Mouse (Mus musculus) liver, embryonic 11.5 days (tissue): Measurements from ENCODE around the gene Dop1a. TPM values are rescaled to one million over a fixed set of nuclear protein-coding genes. Genes with fewer than 3 reads are reported as not detected.
"Not testable (repeated sequence)": the region's sequence is repeated elsewhere in the genome, so short reads cannot be mapped to it uniquely, and the experiment has no call there.

Experiments
- ATAC-seq: fragments of 200-750 bp; cut with Nextera tagmentation; replicated peaks from 2 replicates; pipeline ENCODE4 v1.8.0; 2017; ENCODE audit warnings: moderate number of reproducible peaks, mild to moderate bottlenecking, moderate TSS enrichment, moderate library complexity; ENCODE audit not compliant: low FRiP score
- DNase-seq: peaks from one replicate; pipeline ENCODE4 v3.0.0-alpha.2; 2017; ENCODE audit warnings: low spot score
- H3K27ac ChIP-seq: fragments of 300-500 bp; sonication (generic); 2 replicates; pipeline ENCODE4 v1.5.1; 2014; ENCODE audit warnings: mild to moderate bottlenecking, low read depth, low read length, control low read depth
- H3K27me3 ChIP-seq: fragments of 300-500 bp; sonication (generic); replicated peaks from 2 replicates; pipeline ENCODE4 v1.6.1; 2014; ENCODE audit warnings: low read length, mixed read lengths; ENCODE audit not compliant: control insufficient read depth, insufficient read depth
- H3K36me3 ChIP-seq: fragments of 300-500 bp; sonication (generic); 2 replicates; pipeline ENCODE4 v1.6.1; 2014; ENCODE audit warnings: mild to moderate bottlenecking, low read length, moderate library complexity, mixed read lengths; ENCODE audit not compliant: control insufficient read depth, insufficient read depth
- H3K4me1 ChIP-seq: fragments of 300-500 bp; sonication (generic); replicated peaks from 2 replicates; pipeline ENCODE4 v1.6.1; 2014; ENCODE audit warnings: low read length, mixed read lengths; ENCODE audit not compliant: control insufficient read depth, insufficient read depth
- H3K4me2 ChIP-seq: fragments of 300-500 bp; sonication (generic); 2 replicates; pipeline ENCODE4 v1.6.1; 2014; ENCODE audit warnings: mild to moderate bottlenecking, control low read depth, moderate library complexity
- H3K4me3 ChIP-seq: fragments of 300-500 bp; sonication (generic); 2 replicates; pipeline ENCODE4 v1.5.1; 2014; ENCODE audit warnings: low read depth, low read length, control low read depth
- H3K9ac ChIP-seq: fragments of 300-500 bp; sonication (generic); 2 replicates; pipeline ENCODE4 v1.6.1; 2014; ENCODE audit warnings: low read depth, low read length, control low read depth
- H3K9me3 ChIP-seq: fragments of 300-500 bp; sonication (generic); 2 replicates; pipeline ENCODE4 v1.6.1; 2016; ENCODE audit warnings: low read length, inconsistent platforms, mixed read lengths; ENCODE audit not compliant: control insufficient read depth
- WGBS: fragments of 180-500 bp; shearing (Covaris S2); extraction: QIAGEN DNeasy Blood & Tissue Kit; methylation state at CpG from one replicate; pipeline ENCODE4 v1.1.7; 2014; 5-methylcytosine and 5-hydroxymethylcytosine counted together
- polyA plus RNA-seq: library from polyadenylated mRNA; unstranded; fragments of >200 nt; fragmentation: Nextera tagmentation; extraction: Ambion mirVana; gene quantifications from 2 replicates; pipeline ENCODE4 v1.2.1, GENCODE M21; 2014

The Dop1a gene
- polyA plus RNA-seq, 1 experiment from 2014 or later: 12.2 TPM

DNA sequence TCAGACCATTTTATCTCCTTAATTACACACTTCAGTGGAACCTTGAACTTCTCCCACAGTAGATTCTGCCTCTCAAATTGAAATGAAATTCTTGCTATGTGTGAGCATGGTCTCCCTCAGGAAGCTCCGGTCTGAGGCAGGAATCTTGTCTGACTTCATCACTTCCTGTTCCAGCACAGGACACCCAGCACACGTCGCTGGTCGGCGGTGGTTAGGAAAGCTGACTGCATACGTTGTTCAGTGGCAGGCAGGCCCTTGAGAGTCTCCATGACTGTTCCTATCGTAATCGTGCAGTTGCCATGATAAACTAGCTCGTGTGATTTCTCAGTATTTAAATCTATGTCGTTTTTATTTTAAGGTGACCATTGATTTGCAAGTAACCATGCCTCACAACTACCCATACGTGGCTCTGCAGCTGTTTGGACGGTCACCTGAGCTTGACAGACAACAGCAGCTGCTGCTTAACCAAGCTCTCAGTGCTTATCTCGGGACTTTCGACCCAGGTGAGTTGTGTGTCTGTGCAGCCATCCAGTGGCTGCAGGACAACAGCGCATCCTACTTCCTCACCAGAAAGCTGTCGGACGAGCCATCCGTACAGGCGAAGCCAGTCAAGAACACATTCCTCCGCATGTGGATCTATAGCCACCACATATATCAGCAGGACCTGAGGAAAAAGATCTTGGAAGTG is 106.8 kb downstream of the Dop1a start:
- DNase-seq: no peak
- ATAC-seq: no peak
- H3K36me3 ChIP-seq: no peaks in the 10 kb centered on the region
- H3K4me2 ChIP-seq: no peak overlapping the region; the same call in 1 of the 2 replicates
- 60% methylated on average over 20 of the region's 20 CpGs for WGBS
- no peak overlapping the region for H3K9ac ChIP-seq
- H3K4me1 ChIP-seq: peaks cover 3% of the 10 kb centered on the region; the same call in 1 of the 2 replicates
- no peaks in the 10 kb centered on the region for H3K27me3 ChIP-seq
- H3K9me3 ChIP-seq: no peaks in the 10 kb centered on the region
- no peak overlapping the region for H3K4me3 ChIP-seq
- H3K27ac ChIP-seq: no peak overlapping the region

DNA sequence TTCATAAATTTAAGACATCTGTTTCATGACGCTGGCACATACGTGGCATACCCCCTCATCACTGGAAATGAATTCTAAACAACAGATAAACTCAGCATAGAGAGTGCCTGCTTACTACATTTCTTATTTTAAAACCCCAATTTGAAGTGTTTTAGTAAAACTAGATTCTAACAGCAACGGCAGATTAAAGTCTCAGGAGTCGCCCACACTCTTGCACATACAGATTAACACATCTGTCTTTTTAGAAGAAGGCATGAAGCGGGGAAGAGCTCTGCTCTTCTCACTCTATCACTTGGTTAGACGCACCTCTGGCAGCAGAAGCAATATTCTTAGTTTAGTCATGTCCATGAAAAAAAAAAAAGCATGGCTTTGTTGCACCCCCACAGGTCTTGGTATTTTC is 108.2 kb downstream of the Dop1a start:
- H3K4me2 ChIP-seq: no peak overlapping the region
- no peak overlapping the region for H3K9ac ChIP-seq
- no peaks in the 10 kb centered on the region for H3K9me3 ChIP-seq
- H3K36me3 ChIP-seq: no peaks in the 10 kb centered on the region
- ATAC-seq (no peak), DNase-seq (no peak)
- WGBS: 83% methylated on average over 6 of the region's 6 CpGs
- H3K4me1 ChIP-seq: peaks cover 3% of the 10 kb centered on the region; the same call in 1 of the 2 replicates
- no peak overlapping the region for H3K27ac ChIP-seq
- no peaks in the 10 kb centered on the region for H3K27me3 ChIP-seq
- no peak overlapping the region for H3K4me3 ChIP-seq

DNA sequence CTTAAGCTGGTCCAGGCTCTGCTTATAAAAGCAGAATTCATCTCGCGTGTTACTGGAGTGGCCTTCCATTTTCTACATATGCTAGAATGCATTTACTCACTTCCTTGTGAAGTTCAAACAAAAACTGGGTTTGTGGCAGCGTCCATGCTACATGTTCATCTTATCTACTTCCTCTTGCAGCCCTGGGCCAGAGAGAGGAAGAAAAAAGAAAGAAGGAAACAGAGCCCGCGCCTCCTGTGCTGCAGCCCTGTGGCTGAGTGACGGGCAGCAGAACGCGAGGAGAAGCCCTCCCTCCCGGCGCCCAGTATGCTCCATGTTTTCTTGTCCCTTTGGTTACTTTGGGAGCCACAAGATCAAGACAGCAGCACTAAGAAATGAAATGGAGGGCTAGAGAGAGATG is 112.7 kb downstream of the Dop1a start:
- Histone ChIP-seq H3K9ac (no peak overlapping the region), H3K36me3 (no peaks in the 10 kb centered on the region), H3K4me3 (no peak overlapping the region), H3K4me2 (peak overlapping the region; percentile 37; the same call in 1 of the 2 replicates), H3K27ac (no peak overlapping the region), H3K9me3 (no peaks in the 10 kb centered on the region), H3K4me1 (no peaks in the 10 kb centered on the region; the same call in 1 of the 2 replicates), H3K27me3 (no peaks in the 10 kb centered on the region)
- 46% methylated on average over 10 of the region's 10 CpGs for WGBS
- DNase-seq (no peak), ATAC-seq (0 out of 2 replicates have a peak, but pooled peaks have one; percentile 26)

DNA sequence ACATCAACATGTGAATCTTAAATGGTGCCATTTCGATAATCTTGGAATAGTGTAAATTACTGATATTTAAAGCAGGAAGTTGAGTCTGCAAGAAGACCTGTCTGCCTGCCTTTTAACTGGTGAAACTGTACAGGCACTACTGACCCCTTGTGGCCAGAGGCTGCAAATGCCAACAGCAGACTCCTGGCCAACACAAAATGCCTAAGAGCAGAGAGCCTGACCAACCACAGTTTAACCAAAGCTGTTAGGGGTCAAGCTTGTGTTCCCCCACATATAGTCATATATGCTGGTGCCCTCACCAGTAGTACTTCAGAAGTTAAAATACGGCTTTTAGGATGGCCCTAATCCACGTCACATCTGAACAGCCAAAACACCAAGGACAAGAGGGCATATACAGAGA is 116.8 kb downstream of the Dop1a start:
- Histone ChIP-seq H3K9me3 (no peaks in the 10 kb centered on the region), H3K9ac (no peak overlapping the region)
- ATAC-seq: peak; percentile 51; the same call in 1 of the 2 replicates

DNA sequence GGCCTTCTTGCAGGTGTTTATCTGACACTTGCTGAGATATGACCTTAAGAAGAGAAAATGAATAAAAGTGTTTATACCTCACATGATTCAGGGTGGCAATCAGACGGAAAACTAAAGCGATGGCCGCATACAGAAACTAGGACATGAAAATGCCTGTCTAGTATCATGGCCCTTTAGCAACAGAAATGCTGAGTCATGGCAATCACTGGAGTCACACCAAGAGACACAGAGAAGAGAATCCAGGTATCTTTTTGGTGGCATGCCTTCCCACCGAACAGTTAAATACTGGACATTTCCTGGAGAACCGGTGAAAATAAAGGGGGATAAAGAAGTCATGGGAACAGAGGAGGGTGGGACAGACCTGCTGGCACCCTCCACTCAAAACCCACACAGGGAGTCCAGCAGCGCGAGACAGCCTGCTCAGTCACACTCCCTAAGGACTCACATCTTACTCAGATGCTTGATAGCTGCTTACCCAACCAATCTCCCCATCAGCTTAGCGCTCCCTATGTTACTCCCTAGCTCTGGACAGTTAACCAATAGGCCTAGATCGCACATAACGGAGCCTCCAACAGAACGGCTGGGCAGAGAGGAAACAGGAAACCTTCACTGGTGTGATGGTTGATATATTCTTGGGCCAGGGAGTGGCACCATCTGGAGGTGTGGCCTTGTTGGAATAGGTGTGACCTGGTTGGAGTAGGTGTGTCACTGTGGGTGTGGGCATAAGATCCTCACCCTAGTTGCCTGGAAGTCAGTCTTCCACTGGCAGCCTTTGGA is 120.3 kb downstream of the Dop1a start:
- H3K4me3 ChIP-seq: no peak overlapping the region
- no peaks in the 10 kb centered on the region for H3K36me3 ChIP-seq
- no peak overlapping the region for H3K27ac ChIP-seq
- DNase-seq (no peak), ATAC-seq (no peak)
- WGBS: 89% methylated on average over 11 of the region's 11 CpGs
- H3K4me2 ChIP-seq: no peak overlapping the region
- H3K9ac ChIP-seq: no peak overlapping the region
- no peaks in the 10 kb centered on the region for H3K9me3 ChIP-seq
- H3K27me3 ChIP-seq: no peaks in the 10 kb centered on the region
- H3K4me1 ChIP-seq: no peaks in the 10 kb centered on the region

More for the DNA sequence above, 116.8 kb downstream of the Dop1a start:
- Histone ChIP-seq H3K4me2 (no peak overlapping the region), H3K27me3 (no peaks in the 10 kb centered on the region), H3K36me3 (no peaks in the 10 kb centered on the region), H3K4me3 (no peak overlapping the region), H3K4me1 (no peaks in the 10 kb centered on the region; the same call in 1 of the 2 replicates), H3K27ac (no peak overlapping the region)
- DNase-seq: peak; percentile 46
- 45% methylated on average over 3 of the region's 3 CpGs for WGBS

DNA sequence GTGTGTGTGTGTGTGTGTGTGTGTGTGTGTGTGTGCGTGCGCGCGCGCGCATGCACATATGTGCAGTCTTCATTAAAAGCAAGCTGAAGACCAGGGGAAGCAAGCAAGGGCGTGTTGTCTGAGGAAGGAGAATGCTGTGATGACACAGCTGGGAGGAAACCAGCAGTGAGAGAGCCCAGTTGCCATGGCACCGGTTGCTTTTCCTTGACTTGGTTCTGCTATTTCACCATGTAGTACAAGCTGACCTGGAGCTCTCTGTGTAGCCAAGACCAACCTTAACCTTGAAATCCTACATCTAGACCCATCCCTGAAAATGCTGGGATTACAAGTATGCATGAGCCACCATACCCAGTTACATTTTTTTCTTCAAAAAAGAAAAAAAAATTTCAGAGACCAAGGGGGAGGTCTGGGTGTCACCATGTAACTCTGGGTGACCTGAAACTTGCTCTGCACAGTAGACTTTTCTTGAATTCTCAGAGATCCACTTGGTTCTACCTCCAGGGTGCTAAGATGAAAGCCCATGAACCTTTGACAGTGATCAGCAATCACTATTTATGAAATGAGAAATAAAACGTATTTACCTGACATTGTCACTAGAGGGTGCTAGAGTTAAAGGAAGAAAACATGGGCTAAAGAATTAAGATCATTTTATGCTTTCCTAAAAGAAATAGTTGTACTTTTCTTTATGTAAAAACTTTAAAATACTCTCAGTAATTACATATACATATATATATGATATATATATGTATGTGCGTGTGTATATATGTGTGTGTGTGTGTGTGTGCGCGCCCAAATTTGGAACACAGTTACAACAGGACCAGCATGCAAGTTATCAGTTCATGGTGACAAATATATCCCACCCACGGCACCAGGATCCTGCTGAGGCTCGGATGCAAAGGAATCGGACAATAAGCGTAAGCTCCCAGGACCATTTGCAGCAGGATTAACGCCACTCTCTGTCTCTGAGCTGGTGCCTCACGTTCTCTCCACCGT is 126.0 kb downstream of the Dop1a start:
- H3K36me3 ChIP-seq: no peaks in the 10 kb centered on the region
- no peak overlapping the region for H3K4me2 ChIP-seq
- no peaks in the 10 kb centered on the region for H3K27me3 ChIP-seq
- H3K27ac ChIP-seq: no peak overlapping the region
- 71% methylated on average over 19 of the region's 19 CpGs for WGBS
- no peak for ATAC-seq
- no peaks in the 10 kb centered on the region for H3K9me3 ChIP-seq
- H3K4me1 ChIP-seq: no peaks in the 10 kb centered on the region
- H3K9ac ChIP-seq: no peak overlapping the region
- no peak for DNase-seq
- H3K4me3 ChIP-seq: no peak overlapping the region

DNA sequence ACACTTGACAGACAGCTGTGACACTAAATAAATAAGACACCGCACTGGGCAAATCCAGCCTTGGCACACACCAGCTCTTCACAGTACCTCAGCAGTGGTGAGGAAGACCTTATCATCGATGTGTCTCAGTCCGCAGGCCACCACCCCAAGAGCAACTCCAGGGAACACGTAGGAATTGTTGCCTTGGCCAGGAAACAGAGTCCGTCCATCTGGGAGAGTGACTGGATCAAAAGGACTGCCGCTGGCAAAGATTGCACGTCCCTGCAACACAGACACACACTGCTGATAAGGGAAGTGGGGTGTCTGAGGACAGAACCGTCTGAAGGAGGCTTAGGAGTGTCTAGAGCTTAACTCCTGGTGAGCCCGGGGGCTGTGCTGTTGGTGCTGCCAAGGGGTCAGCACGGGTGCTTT is 127.4 kb downstream of the Dop1a start:
- WGBS: 49% methylated on average over 9 of the region's 10 CpGs

DNA sequence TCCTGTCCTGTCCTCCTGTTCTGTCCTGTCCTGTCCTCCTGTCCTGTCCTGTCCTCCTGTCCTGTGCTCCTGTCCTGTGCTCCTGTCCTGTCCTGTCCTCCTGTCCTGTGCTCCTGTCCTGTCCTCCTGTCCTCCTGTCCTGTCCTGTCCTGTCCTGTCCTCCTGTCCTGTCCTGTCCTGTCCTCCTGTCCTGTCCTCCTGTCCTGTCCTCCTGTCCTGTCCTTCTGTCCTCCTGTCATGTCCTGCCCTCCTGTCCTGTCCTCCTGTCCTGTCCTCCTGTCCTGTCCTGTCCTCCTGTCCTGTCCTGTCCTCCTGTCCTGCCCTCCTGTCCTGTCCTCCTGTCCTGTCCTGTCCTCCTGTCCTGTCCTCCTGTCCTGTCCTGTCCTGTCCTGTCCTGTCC is 130.0 kb downstream of the Dop1a start:
- not testable (repeated sequence) for H3K4me3 ChIP-seq, H3K4me2 ChIP-seq, ATAC-seq, DNase-seq, H3K9ac ChIP-seq, H3K27ac ChIP-seq, H3K9me3 ChIP-seq, H3K4me1 ChIP-seq, H3K36me3 ChIP-seq, H3K27me3 ChIP-seq

More for the DNA sequence above, 127.4 kb downstream of the Dop1a start:
- H3K4me3 ChIP-seq, H3K27ac ChIP-seq, H3K36me3 ChIP-seq, H3K9me3 ChIP-seq, H3K4me1 ChIP-seq, DNase-seq, H3K27me3 ChIP-seq, H3K9ac ChIP-seq, ATAC-seq, H3K4me2 ChIP-seq: not testable (repeated sequence)
